Mouse (Mus musculus): ENCODE results near the gene BC034090.

- TF ChIP-seq USF1 (IDR thresholded peaks at IDR 0.05; ENCODE audit: low read depth) (no peak), MYOD1 (IDR thresholded peaks at IDR 0.05; ENCODE audit: control insufficient read depth in 1 of 3, insufficient read length in 2 of 3, low read depth in 2 of 3) (no peak), TCF3 (IDR thresholded peaks at IDR 0.05; ENCODE audit: insufficient read length, low read depth) (no peak), POLR2A (IDR thresholded peaks at IDR 0.05; ENCODE audit: insufficient read length, low read depth) (no peak), MAX (IDR thresholded peaks at IDR 0.05; ENCODE audit: low read depth) (no peak), SRF (IDR thresholded peaks at IDR 0.05; ENCODE audit: control insufficient read depth, insufficient read length, low read depth) (no peak), E2F4 (IDR thresholded peaks at IDR 0.05; ENCODE audit: insufficient read depth) (no peak), TCF12 (IDR thresholded peaks at IDR 0.05; ENCODE audit: insufficient read depth, poor library complexity, severe bottlenecking) (no peak), POLR2AphosphoS2 (IDR thresholded peaks at IDR 0.05; ENCODE audit: insufficient read length, low read depth) (no peak), CEBPB (IDR thresholded peaks at IDR 0.05; ENCODE audit: insufficient read depth, poor library complexity, severe bottlenecking) (no peak), MYOG (IDR thresholded peaks at IDR 0.05; ENCODE audit: control insufficient read depth in 1 of 3, insufficient read depth in 1 of 3, insufficient read length in 2 of 3, low read depth in 2 of 3) (no peak)
These were observed 22.1 kb downstream of the BC034090 start for GRCm38 (mm10) chr1:155222101-155222669.
